Mouse (Mus musculus): ENCODE measurements around the gene St6galnac5. TPM values are rescaled to one million over a fixed set of nuclear protein-coding genes. Genes with fewer than 3 reads are reported as not detected.

St6galnac5 gene
- polyA plus RNA-seq, 1 experiment from 2014 or later: 25.9 TPM

DNA sequence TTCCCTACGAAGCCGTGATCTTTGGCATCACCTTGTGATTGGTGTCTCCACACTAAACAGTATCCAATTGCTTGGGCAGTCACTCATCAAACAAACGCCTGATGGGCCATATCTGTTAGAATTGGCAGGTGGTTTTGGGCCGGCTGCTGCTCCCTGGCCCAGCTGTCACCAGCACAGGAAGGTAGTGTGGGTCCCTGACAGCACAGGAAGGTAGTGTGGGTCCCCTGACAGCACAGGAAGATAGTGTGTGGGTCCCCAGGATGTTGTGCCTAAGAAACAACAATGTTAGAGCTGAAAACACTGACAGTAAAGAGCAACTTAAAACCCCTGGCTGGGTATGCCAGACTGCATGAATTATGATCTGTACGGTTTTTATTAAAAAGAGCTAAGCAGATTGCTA lies 40.4 kb downstream of the St6galnac5 start:
- Histone ChIP-seq H3K27ac (ENCODE audit: low read length) (no peak overlapping the region), H3K27me3 (ENCODE audit: control insufficient read depth, insufficient read depth, low read depth, low read length) (no peaks in the 10 kb centered on the region), H3K9ac (ENCODE audit: low read depth, low read length) (no peak overlapping the region), H3K36me3 (ENCODE audit: control insufficient read depth, insufficient read depth, low read length) (no peaks in the 10 kb centered on the region), H3K4me3 (ENCODE audit: low read depth, low read length) (no peak overlapping the region), H3K4me1 (ENCODE audit: control insufficient read depth, insufficient read depth, low read length) (peaks cover 6% of the 10 kb centered on the region; the same call in 1 of the 2 replicates), H3K4me2 (ENCODE audit: low read length) (no peak overlapping the region), H3K9me3 (replicated peaks; ENCODE audit: control insufficient read depth, low read length, poor library complexity, severe bottlenecking) (no peaks in the 10 kb centered on the region)
- WGBS: 89% methylated on average over 5 of the region's 5 CpGs
- no peak for ATAC-seq

DNA sequence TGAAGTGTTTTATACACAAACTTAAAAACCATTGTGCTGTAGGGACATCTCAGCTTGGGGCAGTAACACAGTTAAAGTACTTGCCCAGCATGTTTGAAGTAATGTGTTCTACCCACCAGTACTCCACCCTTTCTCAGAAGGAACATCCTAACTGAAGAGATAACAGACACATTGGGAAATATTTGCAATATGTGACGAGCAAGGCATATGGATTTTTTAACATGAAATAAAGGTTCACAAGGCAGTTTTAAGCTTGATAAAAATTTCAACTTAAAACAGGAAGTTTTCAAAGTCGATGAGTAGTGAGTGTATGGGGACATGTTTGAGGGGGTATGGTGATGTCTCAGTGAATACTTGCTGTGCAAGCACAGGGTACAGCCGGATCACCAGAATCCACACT lies 45.7 kb downstream of the St6galnac5 start:
- no peak overlapping the region for H3K27ac ChIP-seq (ENCODE audit: low read length)
- H3K36me3 ChIP-seq (ENCODE audit: control insufficient read depth, insufficient read depth, low read length): no peaks in the 10 kb centered on the region
- WGBS: 96% methylated on average over 3 of the region's 3 CpGs
- H3K4me1 ChIP-seq (ENCODE audit: control insufficient read depth, insufficient read depth, low read length): no peaks in the 10 kb centered on the region
- ATAC-seq: no peak
- H3K4me2 ChIP-seq (ENCODE audit: low read length): no peak overlapping the region
- H3K9ac ChIP-seq (ENCODE audit: low read depth, low read length): no peak overlapping the region
- H3K4me3 ChIP-seq (ENCODE audit: low read depth, low read length): no peak overlapping the region
- H3K9me3 ChIP-seq (replicated peaks; ENCODE audit: control insufficient read depth, low read length, poor library complexity, severe bottlenecking): no peaks in the 10 kb centered on the region
- H3K27me3 ChIP-seq (ENCODE audit: control insufficient read depth, insufficient read depth, low read depth, low read length): no peaks in the 10 kb centered on the region

DNA sequence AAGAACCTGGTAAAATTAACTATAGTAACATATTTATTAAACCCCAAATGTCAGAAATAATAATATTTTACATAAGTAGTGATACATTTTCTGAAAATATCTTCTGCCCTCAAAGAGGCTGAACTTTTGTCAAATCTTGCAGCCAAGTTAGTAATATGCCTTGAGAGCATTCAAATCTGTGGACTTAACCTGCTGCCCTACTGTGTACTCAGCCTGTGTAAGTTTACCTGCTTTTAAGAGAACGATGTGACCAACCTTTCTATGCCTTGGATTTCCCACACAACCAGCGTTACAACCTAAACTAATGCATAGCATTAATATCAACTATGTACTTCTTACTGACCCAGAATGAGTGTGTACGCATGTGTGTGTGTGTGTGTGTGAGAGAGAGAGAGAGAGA lies 48.3 kb downstream of the St6galnac5 start:
- peaks cover 4% of the 10 kb centered on the region; the same call in 1 of the 2 replicates for H3K4me1 ChIP-seq (ENCODE audit: control insufficient read depth, insufficient read depth, low read length)
- no peaks in the 10 kb centered on the region for H3K27me3 ChIP-seq (ENCODE audit: control insufficient read depth, insufficient read depth, low read depth, low read length)
- no peak overlapping the region for H3K9ac ChIP-seq (ENCODE audit: low read depth, low read length)
- no peaks in the 10 kb centered on the region for H3K36me3 ChIP-seq (ENCODE audit: control insufficient read depth, insufficient read depth, low read length)
- no peak overlapping the region for H3K4me3 ChIP-seq (ENCODE audit: low read depth, low read length)
- 96% methylated on average over 3 of the region's 3 CpGs for WGBS
- ATAC-seq: no peak
- no peak overlapping the region for H3K27ac ChIP-seq (ENCODE audit: low read length)
- no peak overlapping the region for H3K4me2 ChIP-seq (ENCODE audit: low read length)
- no peaks in the 10 kb centered on the region for H3K9me3 ChIP-seq (replicated peaks; ENCODE audit: control insufficient read depth, low read length, poor library complexity, severe bottlenecking)

DNA sequence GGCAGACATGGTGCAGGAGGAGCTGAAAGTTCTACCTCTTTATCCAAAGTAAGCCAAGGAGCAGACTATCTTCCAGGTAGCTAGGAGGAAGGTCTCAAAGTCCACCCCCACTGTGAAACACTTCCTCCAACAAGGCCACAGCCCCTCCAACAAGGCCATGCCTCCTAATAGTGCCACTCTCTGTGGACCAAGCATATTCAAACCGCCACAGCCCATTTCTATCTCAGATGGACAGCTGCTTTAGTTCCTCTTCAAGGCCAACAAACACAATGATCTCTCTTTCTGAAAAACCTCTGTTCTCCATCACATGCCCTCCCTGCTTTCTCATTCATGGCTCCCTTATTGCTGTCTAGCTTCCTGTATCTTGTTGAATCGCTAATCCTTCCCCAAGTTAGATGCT lies 49.5 kb downstream of the St6galnac5 start:
- 90% methylated on average over 2 of the region's 2 CpGs for WGBS
- H3K9me3 ChIP-seq (replicated peaks; ENCODE audit: control insufficient read depth, low read length, poor library complexity, severe bottlenecking): no peaks in the 10 kb centered on the region

DNA sequence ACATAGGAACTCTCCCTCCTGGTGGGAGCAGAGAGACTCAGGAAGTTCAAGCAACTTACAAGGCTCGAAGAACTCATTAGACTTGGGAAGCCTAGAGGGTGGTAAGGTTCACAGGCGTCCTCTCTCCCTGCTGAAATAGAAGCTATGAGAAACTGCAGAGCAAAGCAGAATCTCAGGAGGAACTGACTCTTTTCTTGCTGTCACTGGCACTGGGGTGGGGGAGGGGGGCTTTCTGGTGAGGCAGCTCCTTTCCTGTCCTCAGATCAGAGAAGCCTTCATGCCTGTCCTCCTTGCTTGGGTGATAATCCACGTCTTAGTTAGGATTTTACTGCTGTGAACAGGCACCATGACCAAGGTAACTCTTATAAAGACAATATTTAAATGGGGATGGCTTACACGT lies 50.0 kb downstream of the St6galnac5 start:
- Histone ChIP-seq H3K27me3 (ENCODE audit: control insufficient read depth, insufficient read depth, low read depth, low read length) (no peaks in the 10 kb centered on the region), H3K4me3 (ENCODE audit: low read depth, low read length) (no peak overlapping the region), H3K27ac (ENCODE audit: low read length) (no peak overlapping the region), H3K36me3 (ENCODE audit: control insufficient read depth, insufficient read depth, low read length) (no peaks in the 10 kb centered on the region), H3K4me2 (ENCODE audit: low read length) (no peak overlapping the region), H3K9me3 (replicated peaks; ENCODE audit: control insufficient read depth, low read length, poor library complexity, severe bottlenecking) (no peaks in the 10 kb centered on the region), H3K4me1 (ENCODE audit: control insufficient read depth, insufficient read depth, low read length) (peaks cover 10% of the 10 kb centered on the region), H3K9ac (ENCODE audit: low read depth, low read length) (no peak overlapping the region)
- WGBS: 70% methylated on average over 4 of the region's 4 CpGs
- ATAC-seq: no peak

More for the DNA sequence above, 49.5 kb downstream of the St6galnac5 start:
- ATAC-seq: no peak
- Histone ChIP-seq H3K4me2 (ENCODE audit: low read length) (no peak overlapping the region), H3K4me1 (ENCODE audit: control insufficient read depth, insufficient read depth, low read length) (peaks cover 10% of the 10 kb centered on the region), H3K9ac (ENCODE audit: low read depth, low read length) (no peak overlapping the region), H3K27ac (ENCODE audit: low read length) (no peak overlapping the region), H3K4me3 (ENCODE audit: low read depth, low read length) (no peak overlapping the region), H3K36me3 (ENCODE audit: control insufficient read depth, insufficient read depth, low read length) (no peaks in the 10 kb centered on the region), H3K27me3 (ENCODE audit: control insufficient read depth, insufficient read depth, low read depth, low read length) (no peaks in the 10 kb centered on the region)

DNA sequence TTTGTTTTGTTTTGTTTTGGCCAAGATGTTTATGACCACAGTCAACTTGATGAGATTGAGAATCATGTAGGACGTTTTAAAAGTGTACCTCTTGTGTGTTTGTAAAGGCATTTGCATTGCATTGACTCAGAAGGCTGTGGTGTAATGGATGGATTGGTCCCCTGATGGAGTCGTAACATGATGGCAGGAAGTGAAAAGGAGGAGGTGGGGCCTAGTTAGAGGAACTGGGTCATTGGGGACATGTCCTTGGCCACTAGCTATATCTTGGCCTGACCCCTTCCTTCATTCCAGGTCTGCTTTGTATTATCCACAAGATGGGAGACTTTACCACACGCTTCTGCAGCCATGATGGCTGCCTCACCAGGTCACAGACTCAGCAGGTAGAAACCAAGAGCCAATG lies 50.7 kb downstream of the St6galnac5 start:
- no peak overlapping the region for H3K27ac ChIP-seq (ENCODE audit: low read length)
- no peak overlapping the region for H3K9ac ChIP-seq (ENCODE audit: low read depth, low read length)
- no peak overlapping the region for H3K4me2 ChIP-seq (ENCODE audit: low read length)
- H3K9me3 ChIP-seq (replicated peaks; ENCODE audit: control insufficient read depth, low read length, poor library complexity, severe bottlenecking): no peaks in the 10 kb centered on the region
- H3K27me3 ChIP-seq (ENCODE audit: control insufficient read depth, insufficient read depth, low read depth, low read length): no peaks in the 10 kb centered on the region
- ATAC-seq: no peak
- no peak overlapping the region for H3K4me3 ChIP-seq (ENCODE audit: low read depth, low read length)
- H3K36me3 ChIP-seq (ENCODE audit: control insufficient read depth, insufficient read depth, low read length): no peaks in the 10 kb centered on the region
- H3K4me1 ChIP-seq (ENCODE audit: control insufficient read depth, insufficient read depth, low read length): peaks cover 10% of the 10 kb centered on the region
- WGBS: 80% methylated on average over 3 of the region's 3 CpGs

DNA sequence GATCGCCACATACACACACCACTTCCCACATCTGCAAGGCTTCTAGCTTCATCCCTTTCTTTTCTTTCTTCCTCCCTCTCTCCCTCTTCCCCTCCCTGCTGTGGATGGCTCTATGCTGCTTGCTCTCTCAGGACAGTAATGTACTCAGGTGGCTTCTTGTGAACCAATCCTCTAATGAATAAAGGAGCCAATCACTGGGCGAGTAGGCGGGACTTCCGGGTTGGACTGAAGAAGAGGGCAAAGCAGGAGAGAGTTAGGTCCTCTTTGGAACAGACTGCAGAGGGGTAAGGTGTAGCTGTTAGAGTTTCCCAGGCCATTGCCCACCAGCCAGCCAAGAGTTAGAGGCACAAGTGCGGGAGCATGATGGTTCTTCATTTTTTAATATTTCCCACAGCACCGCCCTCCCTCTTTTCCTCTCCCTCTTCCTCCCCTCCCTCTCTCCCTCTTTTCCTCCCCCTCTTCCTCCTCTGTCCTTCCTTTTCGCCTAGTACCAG lies 52.2 kb downstream of the St6galnac5 start:
- Histone ChIP-seq H3K9me3 (replicated peaks; ENCODE audit: control insufficient read depth, low read length, poor library complexity, severe bottlenecking) (no peaks in the 10 kb centered on the region), H3K27ac (ENCODE audit: low read length) (no peak overlapping the region), H3K4me2 (ENCODE audit: low read length) (no peak overlapping the region), H3K4me1 (ENCODE audit: control insufficient read depth, insufficient read depth, low read length) (peaks cover 10% of the 10 kb centered on the region), H3K36me3 (ENCODE audit: control insufficient read depth, insufficient read depth, low read length) (no peaks in the 10 kb centered on the region), H3K4me3 (ENCODE audit: low read depth, low read length) (no peak overlapping the region), H3K9ac (ENCODE audit: low read depth, low read length) (no peak overlapping the region), H3K27me3 (ENCODE audit: control insufficient read depth, insufficient read depth, low read depth, low read length) (no peaks in the 10 kb centered on the region)
- 0 out of 2 replicates have a peak, but pooled peaks have one; percentile 22 for ATAC-seq
- 84% methylated on average over 6 of the region's 7 CpGs for WGBS

DNA sequence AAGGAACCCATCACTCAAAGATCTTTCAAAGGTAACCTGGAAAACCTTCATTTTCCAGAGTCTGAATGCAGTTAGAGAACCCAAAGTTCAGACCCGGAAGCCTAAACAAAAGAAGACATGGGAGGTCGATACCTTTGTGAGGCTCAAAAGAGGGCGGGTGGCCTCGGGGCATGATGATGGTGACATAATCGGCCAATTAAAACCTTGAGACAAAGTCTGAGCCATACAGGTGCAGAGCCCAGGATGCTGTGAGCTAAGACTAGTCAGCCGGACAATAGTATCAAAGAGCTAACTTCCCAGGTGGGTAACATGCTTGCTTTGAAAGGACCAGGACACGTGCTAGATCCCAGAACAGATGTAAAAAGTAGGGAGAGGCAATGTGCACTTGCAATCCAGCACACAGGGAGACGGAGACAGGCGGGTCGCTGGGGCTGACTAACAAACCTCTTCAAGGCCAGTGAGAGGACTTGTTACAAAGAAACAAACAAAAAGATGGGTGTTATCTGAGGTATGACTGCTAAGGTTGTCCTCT lies 52.7 kb downstream of the St6galnac5 start:
- no peak overlapping the region for H3K4me3 ChIP-seq (ENCODE audit: low read depth, low read length)
- no peak for ATAC-seq
- no peak overlapping the region for H3K27ac ChIP-seq (ENCODE audit: low read length)
- H3K4me1 ChIP-seq (ENCODE audit: control insufficient read depth, insufficient read depth, low read length): peaks cover 12% of the 10 kb centered on the region
- no peak overlapping the region for H3K4me2 ChIP-seq (ENCODE audit: low read length)
- no peaks in the 10 kb centered on the region for H3K36me3 ChIP-seq (ENCODE audit: control insufficient read depth, insufficient read depth, low read length)
- 64% methylated on average over 10 of the region's 10 CpGs for WGBS
- no peaks in the 10 kb centered on the region for H3K9me3 ChIP-seq (replicated peaks; ENCODE audit: control insufficient read depth, low read length, poor library complexity, severe bottlenecking)
- no peaks in the 10 kb centered on the region for H3K27me3 ChIP-seq (ENCODE audit: control insufficient read depth, insufficient read depth, low read depth, low read length)
- no peak overlapping the region for H3K9ac ChIP-seq (ENCODE audit: low read depth, low read length)

DNA sequence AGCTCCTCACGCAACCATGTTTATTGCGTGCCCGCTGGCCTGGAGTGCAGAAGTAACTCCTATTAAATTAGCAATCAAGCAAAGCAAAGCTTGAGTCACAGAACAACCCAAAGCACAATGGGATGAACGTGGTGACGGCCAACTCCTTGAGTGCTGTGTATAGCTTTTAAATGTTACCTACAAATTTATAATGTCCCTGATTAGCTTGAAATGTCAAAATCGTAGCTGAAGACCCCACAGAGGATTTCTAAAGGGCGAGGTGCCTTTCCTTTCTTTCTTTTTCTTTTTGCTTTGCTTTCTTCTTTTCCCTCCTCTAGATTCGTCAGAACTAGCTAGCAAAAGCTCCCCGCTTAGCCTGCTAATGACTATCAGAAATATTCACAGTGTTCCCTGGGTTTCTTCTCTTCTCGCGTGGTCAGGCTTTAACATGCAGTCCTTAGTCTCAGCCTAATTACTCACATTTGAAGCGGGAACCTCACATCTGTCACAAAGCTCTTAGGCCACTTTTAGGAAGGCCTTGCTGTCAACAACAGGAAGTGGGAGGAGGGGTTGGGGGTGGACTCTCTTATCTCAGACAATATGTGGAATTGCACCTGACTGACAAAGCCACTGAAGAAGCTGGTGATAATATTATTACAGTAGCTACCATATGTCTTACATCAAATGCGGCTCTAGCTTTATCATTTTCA lies 53.6 kb downstream of the St6galnac5 start:
- Histone ChIP-seq H3K4me1 (ENCODE audit: control insufficient read depth, insufficient read depth, low read length) (peaks cover 14% of the 10 kb centered on the region), H3K36me3 (ENCODE audit: control insufficient read depth, insufficient read depth, low read length) (no peaks in the 10 kb centered on the region), H3K27me3 (ENCODE audit: control insufficient read depth, insufficient read depth, low read depth, low read length) (no peaks in the 10 kb centered on the region), H3K9me3 (replicated peaks; ENCODE audit: control insufficient read depth, low read length, poor library complexity, severe bottlenecking) (no peaks in the 10 kb centered on the region), H3K9ac (ENCODE audit: low read depth, low read length) (no peak overlapping the region), H3K4me3 (ENCODE audit: low read depth, low read length) (no peak overlapping the region), H3K27ac (ENCODE audit: low read length) (0 out of 2 replicates have a peak overlapping the region, but pooled peaks have one; percentile 0), H3K4me2 (ENCODE audit: low read length) (no peak overlapping the region)
- 57% methylated on average over 13 of the region's 13 CpGs for WGBS
- ATAC-seq: 0 out of 2 replicates have a peak, but pooled peaks have one; percentile 18
